Mouse (Mus musculus) midbrain, embryonic 10.5 days (tissue): ENCODE data around the gene Col18a1. TPM values are rescaled to one million over a fixed set of nuclear protein-coding genes. Genes with fewer than 3 reads are reported as not detected.

Source experiments
- DNase-seq: peaks from one replicate; pipeline ENCODE4 v3.0.0-alpha.2; 2017; ENCODE audit warnings: low spot score
- H3K27ac ChIP-seq: fragments of 300-500 bp; sonication (generic); replicated peaks from 2 replicates; pipeline ENCODE4 v1.5.1; 2016; ENCODE audit warnings: mild to moderate bottlenecking
- H3K27me3 ChIP-seq: fragments of 300-500 bp; sonication (generic); 2 replicates; pipeline ENCODE4 v1.6.1; 2016; ENCODE audit warnings: low read depth, mild to moderate bottlenecking; ENCODE audit not compliant: poor library complexity, severe bottlenecking
- H3K36me3 ChIP-seq: fragments of 300-500 bp; sonication (generic); 2 replicates; pipeline ENCODE4 v1.6.1; 2016; ENCODE audit warnings: mild to moderate bottlenecking, moderate library complexity
- H3K4me1 ChIP-seq: fragments of 300-500 bp; sonication (generic); 2 replicates; pipeline ENCODE4 v1.6.1; 2016
- H3K4me3 ChIP-seq: fragments of 300-500 bp; sonication (generic); 2 replicates; pipeline ENCODE4 v1.5.1; 2016; ENCODE audit warnings: mild to moderate bottlenecking, moderate library complexity
- H3K9me3 ChIP-seq: fragments of 300-500 bp; sonication (generic); replicated peaks from 2 replicates; pipeline ENCODE4 v1.6.1; 2016; ENCODE audit warnings: mild to moderate bottlenecking
- WGBS: fragments of 180-500 bp; shearing (Covaris S2); methylation state at CpG from one replicate; pipeline ENCODE4 v1.1.7; 2016; 5-methylcytosine and 5-hydroxymethylcytosine counted together
- polyA plus RNA-seq: library from polyadenylated mRNA; unstranded; fragments of >200 nt; fragmentation: Nextera tagmentation; extraction: Ambion mirVana; gene quantifications from 2 replicates; pipeline ENCODE4 v1.2.1, GENCODE M21; 2016

The Col18a1 gene
- polyA plus RNA-seq, 1 experiment from 2014 or later, result 155 TPM

- DNase-seq, result no peak
- H3K9me3 ChIP-seq, result no peaks in the 10 kb centered on the region
- 86% methylated on average over 4 of the region's 4 CpGs for WGBS
- no peak overlapping the region for H3K27ac ChIP-seq
- peaks cover 25% of the 10 kb centered on the region for H3K4me1 ChIP-seq
- no peak overlapping the region for H3K4me3 ChIP-seq
- H3K27me3 ChIP-seq, result peaks cover 16% of the 10 kb centered on the region
- H3K36me3 ChIP-seq, result no peaks in the 10 kb centered on the region
Observed at GRCm38 (mm10) chr10:77029761-77030160, 136.6 kb downstream of the Col18a1 start.

GRCm38 (mm10) chr10:77028782-77029296, 137.5 kb downstream of the Col18a1 start:
- DNase-seq, result no peak

DNA sequence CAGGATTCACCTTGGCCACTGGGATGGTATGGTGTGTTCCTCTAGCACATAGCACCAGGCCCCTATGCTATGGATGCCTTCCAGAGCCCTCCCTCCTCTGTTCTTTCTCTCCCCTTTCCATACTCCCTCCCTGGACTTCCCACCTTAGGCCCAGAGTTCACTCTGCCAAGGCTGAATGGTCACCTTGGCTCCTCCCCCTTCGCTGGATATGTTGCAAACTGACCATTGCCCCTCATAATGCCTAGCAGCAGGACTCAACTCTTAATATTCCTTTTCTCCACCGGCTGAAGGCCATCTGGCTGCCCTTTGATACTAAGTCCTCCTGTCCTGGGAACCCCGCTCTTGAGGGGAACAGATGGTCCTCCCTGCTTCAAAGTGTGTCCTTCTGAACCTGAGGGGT, 139.4 kb downstream of the Col18a1 start:
- WGBS, result 86% methylated on average over 3 of the region's 3 CpGs
- Histone ChIP-seq H3K27ac (no peak overlapping the region), H3K4me3 (no peak overlapping the region), H3K27me3 (peaks cover 13% of the 10 kb centered on the region), H3K9me3 (no peaks in the 10 kb centered on the region), H3K4me1 (peaks cover 3% of the 10 kb centered on the region), H3K36me3 (no peaks in the 10 kb centered on the region)
- no peak for DNase-seq

More at GRCm38 (mm10) chr10:77028782-77029296, 137.5 kb downstream of the Col18a1 start:
- Histone ChIP-seq H3K27me3 (peaks cover 16% of the 10 kb centered on the region), H3K4me1 (peaks cover 16% of the 10 kb centered on the region), H3K36me3 (no peaks in the 10 kb centered on the region), H3K4me3 (no peak overlapping the region), H3K27ac (no peak overlapping the region), H3K9me3 (no peaks in the 10 kb centered on the region)
- WGBS, result 83% methylated on average over 6 of the region's 6 CpGs

- Histone ChIP-seq H3K4me1 (peaks cover 5% of the 10 kb centered on the region; the same call in 1 of the 2 replicates), H3K36me3 (no peaks in the 10 kb centered on the region), H3K27ac (no peak overlapping the region), H3K9me3 (no peaks in the 10 kb centered on the region), H3K27me3 (no peaks in the 10 kb centered on the region), H3K4me3 (no peak overlapping the region)
- 86% methylated on average over 5 of the region's 5 CpGs for WGBS
- no peak for DNase-seq
Observed at GRCm38 (mm10) chr10:77024231-77024630, 142.1 kb downstream of the Col18a1 start.

- no peak for DNase-seq
- Histone ChIP-seq H3K36me3 (no peaks in the 10 kb centered on the region), H3K27ac (no peak overlapping the region), H3K27me3 (no peaks in the 10 kb centered on the region), H3K4me1 (peaks cover 5% of the 10 kb centered on the region; the same call in 1 of the 2 replicates), H3K9me3 (no peaks in the 10 kb centered on the region), H3K4me3 (no peak overlapping the region)
- WGBS, result 89% methylated on average over 13 of the region's 13 CpGs
Observed at GRCm38 (mm10) chr10:77022301-77023130, 143.8 kb downstream of the Col18a1 start.

DNA sequence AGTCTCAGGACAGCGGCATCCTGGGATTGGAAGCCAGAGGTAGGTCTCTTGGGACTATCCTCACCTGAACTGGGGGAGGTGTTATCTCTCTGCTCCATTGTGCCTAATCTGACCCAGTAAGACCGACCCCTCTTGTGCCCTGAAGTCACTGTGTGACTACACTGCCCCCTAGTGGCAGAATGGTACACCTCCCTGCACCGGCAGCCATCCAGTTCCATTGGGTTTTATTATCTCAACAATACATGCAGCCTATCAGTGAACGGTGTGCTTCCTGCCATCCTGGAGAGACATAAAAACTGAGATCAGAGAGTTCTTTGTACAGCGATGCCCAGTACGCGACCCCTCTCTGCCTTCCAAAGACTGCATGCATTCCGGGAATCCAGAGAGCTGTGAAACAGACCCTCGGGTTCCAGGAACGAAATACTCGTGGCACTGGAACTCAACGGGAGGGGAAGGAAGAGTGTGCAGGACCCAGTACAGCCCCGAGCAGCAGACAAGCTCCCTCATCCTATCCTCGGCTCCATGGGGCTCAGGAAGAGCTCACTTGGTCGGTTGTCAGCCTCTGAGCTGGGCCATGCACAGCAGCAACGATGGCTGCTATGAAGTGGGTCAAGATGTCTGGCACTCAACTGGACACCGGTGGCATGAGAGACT, 144.8 kb downstream of the Col18a1 start:
- 39% methylated on average over 17 of the region's 17 CpGs for WGBS
- H3K4me1 ChIP-seq, result peaks cover 9% of the 10 kb centered on the region; the same call in 1 of the 2 replicates
- no peaks in the 10 kb centered on the region for H3K36me3 ChIP-seq
- no peaks in the 10 kb centered on the region for H3K27me3 ChIP-seq
- no peak overlapping the region for H3K27ac ChIP-seq
- peak; percentile 83 for DNase-seq
- H3K9me3 ChIP-seq, result no peaks in the 10 kb centered on the region
- peak overlapping the region; percentile 22; the same call in 1 of the 2 replicates for H3K4me3 ChIP-seq

DNA sequence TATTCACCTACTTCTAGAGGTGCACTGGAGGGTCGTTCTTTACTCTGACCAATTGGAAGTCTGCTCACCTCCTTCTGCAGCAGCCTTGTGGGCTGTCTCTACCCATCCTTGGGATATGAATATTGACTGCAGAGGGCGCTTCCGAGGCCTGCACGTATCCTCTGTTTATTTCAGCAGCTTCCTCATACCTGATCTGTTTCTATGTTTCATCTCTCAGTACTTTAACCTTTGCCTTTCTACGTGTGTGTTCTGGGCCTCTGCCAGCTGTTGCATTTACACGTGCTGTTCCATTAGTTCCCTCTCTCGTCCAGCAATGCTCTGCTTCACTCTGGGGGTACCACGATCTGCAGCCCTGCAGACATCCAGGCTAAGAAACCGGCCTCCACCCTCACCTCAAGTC, 148.7 kb downstream of the Col18a1 start:
- H3K36me3 ChIP-seq, result no peaks in the 10 kb centered on the region
- DNase-seq, result no peak
- H3K27ac ChIP-seq, result no peak overlapping the region
- H3K9me3 ChIP-seq, result no peaks in the 10 kb centered on the region
- peaks cover 13% of the 10 kb centered on the region; the same call in 1 of the 2 replicates for H3K4me1 ChIP-seq
- no peaks in the 10 kb centered on the region for H3K27me3 ChIP-seq
- no peak overlapping the region for H3K4me3 ChIP-seq
- 76% methylated on average over 9 of the region's 9 CpGs for WGBS

DNA sequence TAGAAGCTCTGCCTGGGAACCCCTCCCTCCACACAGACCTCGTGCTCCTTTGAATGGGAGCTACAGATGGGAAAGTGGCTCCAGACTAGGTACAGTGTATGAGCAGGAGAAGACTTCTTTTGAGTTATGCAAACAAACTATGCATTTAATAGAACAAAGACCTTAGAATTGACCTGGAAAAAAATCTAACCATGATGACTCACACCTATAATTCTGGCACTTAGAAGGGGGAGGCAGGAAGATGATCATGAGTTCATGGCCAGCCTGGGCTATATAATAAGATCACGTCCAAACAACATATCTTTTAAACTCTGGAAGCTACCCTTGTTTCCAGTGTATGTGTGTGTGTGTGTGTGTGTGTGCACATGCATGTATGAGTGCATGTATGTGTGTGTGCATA, 149.3 kb downstream of the Col18a1 start:
- WGBS, result 76% methylated on average over 2 of the region's 2 CpGs

DNA sequence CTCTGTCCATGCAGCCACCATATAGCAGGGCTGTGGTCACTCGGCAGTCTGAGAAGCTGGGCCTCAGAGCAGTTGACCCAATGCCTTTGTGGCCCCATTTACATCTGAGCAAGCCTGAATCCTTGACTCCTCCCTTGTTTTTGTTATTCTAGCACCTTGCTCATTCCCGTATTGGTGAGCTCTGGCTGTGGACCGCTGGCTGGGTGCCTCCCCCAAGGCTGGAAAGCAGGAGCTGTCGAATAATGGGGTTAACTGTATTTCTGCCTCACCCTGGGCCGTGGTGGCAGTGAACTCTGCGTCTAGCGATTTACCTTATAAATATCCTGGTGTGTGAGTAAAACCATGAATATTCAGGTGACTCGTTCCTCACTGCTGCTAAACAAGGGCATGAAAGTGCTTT, 149.8 kb downstream of the Col18a1 start:
- Histone ChIP-seq H3K36me3 (no peaks in the 10 kb centered on the region), H3K27ac (0 out of 2 replicates have a peak overlapping the region, but pooled peaks have one; percentile 13), H3K9me3 (no peaks in the 10 kb centered on the region), H3K4me1 (peaks cover 10% of the 10 kb centered on the region; the same call in 1 of the 2 replicates), H3K27me3 (no peaks in the 10 kb centered on the region), H3K4me3 (no peak overlapping the region)
- DNase-seq, result no peak
- WGBS, result 58% methylated on average over 8 of the region's 8 CpGs

More for the DNA sequence above, 149.3 kb downstream of the Col18a1 start:
- Histone ChIP-seq H3K36me3 (no peaks in the 10 kb centered on the region), H3K9me3 (no peaks in the 10 kb centered on the region), H3K27ac (no peak overlapping the region; the same call in 1 of the 2 replicates), H3K27me3 (no peaks in the 10 kb centered on the region), H3K4me3 (no peak overlapping the region), H3K4me1 (peaks cover 13% of the 10 kb centered on the region; the same call in 1 of the 2 replicates)
- DNase-seq, result no peak

GRCm38 (mm10) chr10:77016080-77016479, 150.3 kb downstream of the Col18a1 start:
- H3K27me3 ChIP-seq, result no peaks in the 10 kb centered on the region
- 87% methylated on average over 7 of the region's 7 CpGs for WGBS
- DNase-seq, result no peak
- no peaks in the 10 kb centered on the region for H3K9me3 ChIP-seq
- H3K27ac ChIP-seq, result no peak overlapping the region
- H3K4me3 ChIP-seq, result no peak overlapping the region
- H3K4me1 ChIP-seq, result peaks cover 8% of the 10 kb centered on the region; the same call in 1 of the 2 replicates
- no peaks in the 10 kb centered on the region for H3K36me3 ChIP-seq

GRCm38 (mm10) chr10:77011681-77012080, 154.7 kb downstream of the Col18a1 start:
- Histone ChIP-seq H3K36me3 (no peaks in the 10 kb centered on the region), H3K27me3 (no peaks in the 10 kb centered on the region), H3K4me1 (peaks cover 27% of the 10 kb centered on the region), H3K4me3 (no peak overlapping the region), H3K9me3 (no peaks in the 10 kb centered on the region), H3K27ac (no peak overlapping the region)
- DNase-seq, result no peak
- 88% methylated on average over 4 of the region's 4 CpGs for WGBS

- 76% methylated on average over 3 of the region's 3 CpGs for WGBS
- Histone ChIP-seq H3K9me3 (no peaks in the 10 kb centered on the region), H3K27ac (peak overlapping the region; percentile 87)
Observed at GRCm38 (mm10) chr10:77008698-77009097, 157.7 kb downstream of the Col18a1 start.

More at GRCm38 (mm10) chr10:77008698-77009097, 157.7 kb downstream of the Col18a1 start:
- Histone ChIP-seq H3K4me3 (no peak overlapping the region), H3K4me1 (peaks cover 37% of the 10 kb centered on the region), H3K36me3 (no peaks in the 10 kb centered on the region), H3K27me3 (no peaks in the 10 kb centered on the region)
- no peak for DNase-seq
